Mouse (Mus musculus) regulatory T cell (primary cell): ENCODE measurements around the gene Gm15448.
"Not testable (repeated sequence)": the region's sequence is repeated elsewhere in the genome, so short reads cannot be mapped to it uniquely, and the experiment has no call there.

ENCODE experiments used
- in situ Hi-C: fragments of 300-600 bp; cut with MboI, MseI; formaldehyde crosslinking; loops from one replicate; pipeline ENCODE4 v1.15.1; 2025; ENCODE audit warnings: high pct_unique_total_duplicates

The Gm15448 gene

GRCm38 (mm10) chr7:3825599-3825998, at the start of gene Gm15448:
TSS of gene Gm15448 (minus strand) at chr7:3825687.
- in situ Hi-C loops = loop anchor here (5.0 to 25.0 kb wide), 3 partner anchors 42 to 213 kb away; partner anchors contain the start of genes Ndufa3 and Oscar

- in situ Hi-C loops = not testable (repeated sequence)
These were observed 49.5 kb upstream of the Gm15448 start for GRCm38 (mm10) chr7:3875032-3875431.

GRCm38 (mm10) chr7:3844951-3845350, 19.5 kb upstream of the Gm15448 start, which contains the start of gene Pira2:
TSS of gene Pira2 (minus strand) at chr7:3845051.
- in situ Hi-C loops = loop anchor here (5.0 to 25.0 kb wide), 2 partner anchors 67 to 233 kb away; partner anchors contain the start of genes Ndufa3 and Oscar

- in situ Hi-C loops = loop anchor here (25.0 kb wide), 1 partner anchor 226 kb away; the partner anchor contains the start of genes Ndufa3 and Oscar
These were observed 12.4 kb upstream of the Gm15448 start for GRCm38 (mm10) chr7:3837854-3838253.

- in situ Hi-C loops = loop anchor here (25.0 kb wide), 1 partner anchor 218 kb away; the partner anchor contains the start of genes Ndufa3 and Oscar
These were observed 5.1 kb upstream of the Gm15448 start for GRCm38 (mm10) chr7:3830633-3831032.

GRCm38 (mm10) chr7:3811912-3812311, 13.6 kb downstream of the Gm15448 start:
- in situ Hi-C loops = not testable (repeated sequence)

- in situ Hi-C loops = loop anchor here (5.0 kb wide), 1 partner anchor 79 kb away; no protein-coding TSS in a partner anchor
These were observed 22.6 kb downstream of the Gm15448 start for GRCm38 (mm10) chr7:3802935-3803334.

- in situ Hi-C loops = loop anchor here (5.0 kb wide), 1 partner anchor 82 kb away; no protein-coding TSS in a partner anchor
These were observed 25.5 kb downstream of the Gm15448 start for GRCm38 (mm10) chr7:3799940-3800339.

GRCm38 (mm10) chr7:3796286-3796685, 29.2 kb downstream of the Gm15448 start:
- in situ Hi-C loops = not testable (repeated sequence)
